Mouse (Mus musculus): ENCODE measurements around the gene Mcl1. TPM values are rescaled to one million over a fixed set of nuclear protein-coding genes. Genes with fewer than 3 reads are reported as not detected.
A peak's percentile ranks its signal among the peaks of the same experiment; 100 is the strongest.

The Mcl1 gene
- total and polyA plus RNA-seq, 3 experiments = 39.1 to 139 (median 134) TPM

GRCm38 (mm10) chr3:95655437-95655836 lies 3.2 kb upstream of the Mcl1 start:
- DNase-seq = no peak
- peaks cover 7% of the 10 kb centered on the region; the same call in 1 of the 2 replicates for H3K79me2 ChIP-seq (replicated peaks; ENCODE audit: control insufficient read depth, insufficient read depth, low read length)
- H3K4me3 ChIP-seq = no peak overlapping the region
- no peak overlapping the region for H3K9ac ChIP-seq (ENCODE audit: low read depth, low read length)
- WGBS = 44% methylated on average over 5 of the region's 5 CpGs
- H3K4me1 ChIP-seq (ENCODE audit: control insufficient read depth, insufficient read depth, low read length) = peaks cover 31% of the 10 kb centered on the region
- intact Hi-C loops (cut with DNase I) = no loop called here
- no peaks in the 10 kb centered on the region for H3K27me3 ChIP-seq (ENCODE audit: control insufficient read depth, insufficient read depth, low read length)
- H3K27ac ChIP-seq = peak overlapping the region; percentile 83
- peaks cover 9% of the 10 kb centered on the region for H3K36me3 ChIP-seq (ENCODE audit: control insufficient read depth, insufficient read depth, low read length)
- no peak for TF ChIP-seq EP300 (IDR thresholded peaks at IDR 0.05; ENCODE audit: insufficient read depth, low read depth, low read length)
- TF ChIP-seq POLR2A (IDR thresholded peaks at IDR 0.05; ENCODE audit: insufficient read depth, low read depth, low read length) = no peak; the same call in 1 of the 2 replicates
- TF ChIP-seq CTCF (IDR thresholded peaks at IDR 0.05) = no peak

- H3K4me1 ChIP-seq (ENCODE audit: control insufficient read depth, insufficient read depth, low read length) = peaks cover 24% of the 10 kb centered on the region
- WGBS = 81% methylated on average over 3 of the region's 3 CpGs
- no peak for DNase-seq
- H3K79me2 ChIP-seq (replicated peaks; ENCODE audit: control insufficient read depth, insufficient read depth, low read length) = peaks cover 8% of the 10 kb centered on the region
- H3K27me3 ChIP-seq (ENCODE audit: control insufficient read depth, insufficient read depth, low read length) = no peaks in the 10 kb centered on the region
- H3K9ac ChIP-seq (ENCODE audit: low read depth, low read length) = no peak overlapping the region
- H3K27ac ChIP-seq = no peak overlapping the region
- peaks cover 23% of the 10 kb centered on the region for H3K36me3 ChIP-seq (ENCODE audit: control insufficient read depth, insufficient read depth, low read length)
- no peak overlapping the region for H3K4me3 ChIP-seq
- TF ChIP-seq EP300 (IDR thresholded peaks at IDR 0.05; ENCODE audit: insufficient read depth, low read depth, low read length) = no peak
- TF ChIP-seq CTCF (IDR thresholded peaks at IDR 0.05) = no peak
- no peak for TF ChIP-seq POLR2A (IDR thresholded peaks at IDR 0.05; ENCODE audit: insufficient read depth, low read depth, low read length)
- intact Hi-C loops (cut with DNase I) = no loop called here
These were observed 1.5 kb upstream of the Mcl1 start for GRCm38 (mm10) chr3:95657108-95657507.

GRCm38 (mm10) chr3:95657711-95658110 lies 877 bp upstream of the Mcl1 start:
- peaks cover 22% of the 10 kb centered on the region for H3K4me1 ChIP-seq (ENCODE audit: control insufficient read depth, insufficient read depth, low read length)
- TF ChIP-seq CTCF (IDR thresholded peaks at IDR 0.05) (no peak), POLR2A (IDR thresholded peaks at IDR 0.05; ENCODE audit: insufficient read depth, low read depth, low read length) (no peak), EP300 (IDR thresholded peaks at IDR 0.05; ENCODE audit: insufficient read depth, low read depth, low read length) (no peak)
- no peaks in the 10 kb centered on the region for H3K27me3 ChIP-seq (ENCODE audit: control insufficient read depth, insufficient read depth, low read length)
- H3K79me2 ChIP-seq (replicated peaks; ENCODE audit: control insufficient read depth, insufficient read depth, low read length) = peaks cover 9% of the 10 kb centered on the region
- H3K36me3 ChIP-seq (ENCODE audit: control insufficient read depth, insufficient read depth, low read length) = peaks cover 29% of the 10 kb centered on the region
- H3K27ac ChIP-seq = peak overlapping the region; percentile 99
- H3K9ac ChIP-seq (ENCODE audit: low read depth, low read length) = no peak overlapping the region
- 76% methylated on average over 3 of the region's 3 CpGs for whole genome bisulfite sequencing
- intact Hi-C loops (cut with DNase I) = loop anchor here (2.0 kb wide), 1 partner anchor 33 kb away; the partner anchor contains the start of gene Ensa
- DNase-seq = no peak
- peak overlapping the region; percentile 81 for H3K4me3 ChIP-seq

GRCm38 (mm10) chr3:95658868-95659712 lies 502 bp downstream of the Mcl1 start:
- WGBS = under 1% methylated on average over 110 of the region's 113 CpGs
- H3K27me3 ChIP-seq (ENCODE audit: control insufficient read depth, insufficient read depth, low read length) = no peaks in the 10 kb centered on the region
- DNase-seq = peak; percentile 85 to 89
- peak overlapping the region; percentile 81 for H3K4me3 ChIP-seq
- peak overlapping the region; percentile 99 for H3K27ac ChIP-seq
- intact Hi-C loops (cut with DNase I) = loop anchor here (1.0 to 2.0 kb wide), 2 partner anchors 16 to 34 kb away; partner anchors contain the start of gene Ensa
- peaks cover 11% of the 10 kb centered on the region for H3K79me2 ChIP-seq (replicated peaks; ENCODE audit: control insufficient read depth, insufficient read depth, low read length)
- H3K9ac ChIP-seq (ENCODE audit: low read depth, low read length) = peak overlapping the region; percentile 100
- H3K36me3 ChIP-seq (ENCODE audit: control insufficient read depth, insufficient read depth, low read length) = peaks cover 43% of the 10 kb centered on the region
- TF ChIP-seq POLR2A (IDR thresholded peaks at IDR 0.05; ENCODE audit: insufficient read depth, low read depth, low read length) = peak; percentile 68
- no peak for TF ChIP-seq CTCF (IDR thresholded peaks at IDR 0.05)
- peak; percentile 94 for TF ChIP-seq EP300 (IDR thresholded peaks at IDR 0.05; ENCODE audit: insufficient read depth, low read depth, low read length)
- peaks cover 26% of the 10 kb centered on the region for H3K4me1 ChIP-seq (ENCODE audit: control insufficient read depth, insufficient read depth, low read length)

- 0% methylated on average over 8 of the region's 8 CpGs for WGBS
- Histone ChIP-seq H3K79me2 (replicated peaks; ENCODE audit: control insufficient read depth, insufficient read depth, low read length) (peaks cover 12% of the 10 kb centered on the region), H3K27ac (peak overlapping the region; percentile 99), H3K36me3 (ENCODE audit: control insufficient read depth, insufficient read depth, low read length) (peaks cover 51% of the 10 kb centered on the region), H3K4me3 (peak overlapping the region; percentile 81), H3K9ac (ENCODE audit: low read depth, low read length) (peak overlapping the region; percentile 100), H3K27me3 (ENCODE audit: control insufficient read depth, insufficient read depth, low read length) (no peaks in the 10 kb centered on the region), H3K4me1 (ENCODE audit: control insufficient read depth, insufficient read depth, low read length) (peaks cover 29% of the 10 kb centered on the region)
- TF ChIP-seq EP300 (IDR thresholded peaks at IDR 0.05; ENCODE audit: insufficient read depth, low read depth, low read length) = no peak
- TF ChIP-seq CTCF (IDR thresholded peaks at IDR 0.05) = no peak
- no peak for TF ChIP-seq POLR2A (IDR thresholded peaks at IDR 0.05; ENCODE audit: insufficient read depth, low read depth, low read length)
- intact Hi-C loops (cut with DNase I) = loop anchor here (1.0 to 2.0 kb wide), 2 partner anchors 15 to 35 kb away; partner anchors contain the start of gene Ensa
- no peak for DNase-seq
These were observed 1.4 kb downstream of the Mcl1 start for GRCm38 (mm10) chr3:95659948-95660347.

Measured in heart, adult 2 months (tissue).